Mouse (Mus musculus) lung, postnatal 14 days (tissue): Measurements from ENCODE around the gene Phf20.

Experiments
- DNase-seq: peaks from one replicate; pipeline ENCODE4 v3.0.0; 2021

The Phf20 gene

GRCm38 (mm10) chr2:156321538-156321937 is 125.3 kb downstream of the Phf20 start:
- no peak for DNase-seq

GRCm38 (mm10) chr2:156324116-156324588 is 127.9 kb downstream of the Phf20 start:
- DNase-seq = peak; percentile 33

- peak; percentile 65 for DNase-seq
These were observed 128.4 kb downstream of the Phf20 start for GRCm38 (mm10) chr2:156324681-156325080.

- DNase-seq = no peak
These were observed 134.4 kb downstream of the Phf20 start for GRCm38 (mm10) chr2:156330681-156331080.

- DNase-seq = no peak
These were observed 135.2 kb downstream of the Phf20 start for GRCm38 (mm10) chr2:156331446-156331965.

- DNase-seq = no peak
These were observed 143.8 kb downstream of the Phf20 start for GRCm38 (mm10) chr2:156340078-156340477.

GRCm38 (mm10) chr2:156344775-156345532 is 148.7 kb downstream of the Phf20 start:
- DNase-seq = peak; percentile 52

- DNase-seq = no peak
These were observed 152.5 kb downstream of the Phf20 start for GRCm38 (mm10) chr2:156348812-156349211.

- no peak for DNase-seq
These were observed 153.1 kb downstream of the Phf20 start for GRCm38 (mm10) chr2:156349286-156349848.

- DNase-seq = peak; percentile 5
These were observed 155.0 kb downstream of the Phf20 start for GRCm38 (mm10) chr2:156351243-156351642.

GRCm38 (mm10) chr2:156352413-156353165 is 156.3 kb downstream of the Phf20 start:
- peak; percentile 24 for DNase-seq

- peak; percentile 5 for DNase-seq
These were observed 157.0 kb downstream of the Phf20 start for GRCm38 (mm10) chr2:156353265-156353692.

- DNase-seq = peak; percentile 18
These were observed 159.8 kb downstream of the Phf20 start for GRCm38 (mm10) chr2:156356031-156356430.
